Mouse (Mus musculus): ENCODE data around the gene Prss16. TPM values are rescaled to one million over a fixed set of nuclear protein-coding genes. Genes with fewer than 3 reads are reported as not detected.

The Prss16 gene
- 0.61 and 2.9 TPM in 2 replicates for total RNA-seq (2017)

DNA sequence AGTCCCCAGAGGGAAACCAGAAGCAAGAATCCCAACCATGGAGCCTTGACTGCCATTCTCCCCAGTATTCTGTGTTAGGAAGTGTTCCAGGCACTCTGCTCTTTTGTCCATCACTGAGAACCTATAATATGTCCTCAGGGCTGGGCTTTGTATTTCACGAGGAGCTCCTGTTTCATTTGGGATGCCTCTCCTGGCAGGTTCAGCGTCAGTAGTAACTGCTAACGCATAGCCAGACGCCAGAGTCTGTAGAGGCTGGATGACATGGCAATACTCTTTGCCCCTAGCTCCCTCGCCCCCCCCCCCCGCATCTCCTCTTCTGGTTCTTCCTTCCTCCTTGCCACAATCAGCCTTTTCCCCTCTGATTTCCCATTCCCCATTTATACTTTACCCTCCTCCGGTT, at the start of gene Prss16:
TSS of gene Prss16 (minus strand) at position 101 of the 400 bp plus-strand sequence.
- no peak for ATAC-seq (ENCODE audit: extremely low read depth, insufficient number of reproducible peaks, low FRiP score, poor library complexity, severe bottlenecking)

- no peak for ATAC-seq (ENCODE audit: extremely low read depth, insufficient number of reproducible peaks, low FRiP score, poor library complexity, severe bottlenecking)
Measured at GRCm38 (mm10) chr13:22053754-22054153, 44.2 kb upstream of the Prss16 start.

DNA sequence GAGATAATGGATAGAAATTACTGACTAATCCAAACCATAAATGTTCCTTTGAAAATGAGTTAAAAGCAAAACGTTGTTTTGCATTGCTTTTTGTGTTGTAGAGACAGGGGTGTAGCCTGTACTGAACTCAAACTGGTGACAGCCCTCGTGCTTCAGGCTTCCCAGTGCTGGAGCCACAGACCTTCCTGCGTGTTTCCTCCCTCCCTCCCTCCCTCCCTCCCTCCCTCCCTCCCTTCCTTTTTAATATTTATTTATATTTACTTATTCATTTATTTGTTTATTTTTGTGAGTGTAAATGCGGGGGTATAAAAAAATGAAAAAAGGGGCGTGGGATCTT, 41.9 kb upstream of the Prss16 start:
- ATAC-seq (ENCODE audit: extremely low read depth, insufficient number of reproducible peaks, low FRiP score, poor library complexity, severe bottlenecking), result no peak

GRCm38 (mm10) chr13:22050591-22051522, 41.3 kb upstream of the Prss16 start:
- peak; percentile 89 for ATAC-seq (ENCODE audit: extremely low read depth, insufficient number of reproducible peaks, low FRiP score, poor library complexity, severe bottlenecking)

GRCm38 (mm10) chr13:22049737-22050440, 40.3 kb upstream of the Prss16 start:
- peak; percentile 3; the same call in 1 of the 2 replicates for ATAC-seq (ENCODE audit: extremely low read depth, insufficient number of reproducible peaks, low FRiP score, poor library complexity, severe bottlenecking)

DNA sequence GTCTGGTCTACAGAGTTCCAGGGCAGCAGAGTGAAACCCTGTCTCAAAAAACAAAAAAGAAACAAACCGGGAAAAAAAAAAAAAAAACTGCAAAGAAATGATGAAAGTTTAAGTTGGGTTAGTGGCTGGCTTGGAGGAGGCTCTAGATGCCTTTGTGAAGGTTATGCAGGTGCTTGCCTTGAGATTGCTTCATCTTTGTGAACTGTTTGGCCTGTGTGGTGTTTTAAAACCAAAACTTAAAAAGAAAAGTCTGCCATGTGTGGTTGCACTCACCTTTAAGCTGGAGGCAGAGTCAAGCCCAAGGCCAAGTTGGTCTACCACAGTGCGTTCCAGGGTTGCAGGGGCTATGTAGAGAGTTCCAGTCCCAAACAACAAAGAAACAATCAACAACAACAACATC, 39.5 kb upstream of the Prss16 start:
- ATAC-seq (ENCODE audit: extremely low read depth, insufficient number of reproducible peaks, low FRiP score, poor library complexity, severe bottlenecking), result no peak

DNA sequence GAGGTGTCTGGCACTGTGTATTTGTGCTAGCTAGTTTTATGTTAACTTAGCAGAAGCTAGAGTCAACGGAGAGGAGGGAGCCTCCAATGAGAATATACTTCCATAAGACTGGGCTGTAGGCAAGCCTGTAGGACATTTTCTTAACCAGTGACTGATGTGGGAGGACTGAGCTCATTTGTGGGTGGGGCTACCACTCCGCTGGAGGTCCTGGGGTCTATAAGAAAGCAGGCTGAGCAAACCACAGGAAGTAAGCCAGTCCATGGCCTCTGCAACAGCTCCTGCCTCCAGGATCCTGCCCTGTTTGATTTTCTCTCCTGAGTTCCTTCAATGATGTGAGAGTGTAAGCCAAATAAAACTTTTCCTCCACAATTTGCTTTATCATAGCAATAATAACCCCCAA, 35.8 kb upstream of the Prss16 start:
- ATAC-seq (ENCODE audit: extremely low read depth, insufficient number of reproducible peaks, low FRiP score, poor library complexity, severe bottlenecking), result no peak

- no peak for ATAC-seq (ENCODE audit: extremely low read depth, insufficient number of reproducible peaks, low FRiP score, poor library complexity, severe bottlenecking)
Measured at GRCm38 (mm10) chr13:22044432-22045155, 35.1 kb upstream of the Prss16 start.

DNA sequence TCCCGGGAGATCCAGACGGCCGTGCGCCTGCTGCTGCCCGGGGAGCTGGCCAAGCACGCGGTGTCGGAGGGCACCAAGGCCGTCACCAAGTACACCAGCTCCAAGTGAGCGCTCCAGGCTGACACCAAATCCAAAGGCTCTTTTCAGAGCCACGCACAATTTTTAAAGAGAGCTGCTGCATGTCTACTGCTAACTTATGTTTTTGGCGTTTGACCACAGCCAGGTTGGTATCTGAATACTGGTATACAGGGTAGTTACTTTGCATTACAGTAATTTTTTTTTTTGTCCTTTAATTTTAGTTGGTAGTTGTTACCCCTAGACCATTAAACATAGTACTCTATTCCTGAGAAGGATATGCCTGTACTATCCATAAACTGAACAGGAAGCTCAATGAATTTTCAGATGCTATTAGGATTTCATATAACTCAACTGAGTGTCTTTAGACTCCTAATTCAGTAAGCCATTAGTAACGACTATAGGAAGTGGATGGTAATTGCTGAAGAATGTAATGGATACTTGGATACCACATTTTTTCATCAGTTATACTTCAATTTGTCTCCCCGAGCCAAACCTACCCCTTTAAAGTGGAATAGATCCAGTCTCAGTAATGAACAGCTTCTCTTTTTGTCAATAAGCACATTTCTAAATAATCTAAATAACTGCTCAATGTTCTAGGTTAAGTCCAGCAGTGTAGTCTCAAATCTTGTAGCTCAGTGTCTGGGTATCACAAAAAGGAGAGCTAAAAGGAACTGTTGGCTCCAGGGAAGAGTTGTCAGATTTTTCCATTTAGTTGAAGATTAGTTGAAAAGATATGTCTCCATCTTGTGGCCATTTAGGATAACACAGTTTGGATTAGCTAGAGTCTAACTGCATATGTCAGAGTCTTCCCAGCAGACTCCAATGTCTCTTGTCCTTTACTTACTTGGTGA, 34.2 kb upstream of the Prss16 start:
- ATAC-seq (ENCODE audit: extremely low read depth, insufficient number of reproducible peaks, low FRiP score, poor library complexity, severe bottlenecking), result peak; percentile 38; the same call in 1 of the 2 replicates

- ATAC-seq (ENCODE audit: extremely low read depth, insufficient number of reproducible peaks, low FRiP score, poor library complexity, severe bottlenecking), result peak; percentile 87
Measured at GRCm38 (mm10) chr13:22042568-22043502, 33.3 kb upstream of the Prss16 start, which contains the start of the genes Hist1h2ag and Hist1h2bj. TSS of gene Hist1h2ag (minus strand) at chr13:22042944. TSS of gene Hist1h2bj (plus strand) at chr13:22043214.

GRCm38 (mm10) chr13:22041651-22042567, 32.4 kb upstream of the Prss16 start:
- no peak for ATAC-seq (ENCODE audit: extremely low read depth, insufficient number of reproducible peaks, low FRiP score, poor library complexity, severe bottlenecking)

- peak; percentile 76 for ATAC-seq (ENCODE audit: extremely low read depth, insufficient number of reproducible peaks, low FRiP score, poor library complexity, severe bottlenecking)
Measured at GRCm38 (mm10) chr13:22041142-22041536, 31.6 kb upstream of the Prss16 start, which contains the start of gene Hist1h4i. TSS of gene Hist1h4i (minus strand) at chr13:22041362.

- ATAC-seq (ENCODE audit: extremely low read depth, insufficient number of reproducible peaks, low FRiP score, poor library complexity, severe bottlenecking), result no peak
Measured at GRCm38 (mm10) chr13:22040464-22041141, 31.1 kb upstream of the Prss16 start.

- no peak for ATAC-seq (ENCODE audit: extremely low read depth, insufficient number of reproducible peaks, low FRiP score, poor library complexity, severe bottlenecking)
Measured at GRCm38 (mm10) chr13:22039951-22040463, 30.5 kb upstream of the Prss16 start.

GRCm38 (mm10) chr13:22039364-22039763, 29.8 kb upstream of the Prss16 start:
- ATAC-seq (ENCODE audit: extremely low read depth, insufficient number of reproducible peaks, low FRiP score, poor library complexity, severe bottlenecking), result no peak
